Mouse (Mus musculus): ENCODE measurements around the gene Ovca2.

Gene Ovca2

DNA sequence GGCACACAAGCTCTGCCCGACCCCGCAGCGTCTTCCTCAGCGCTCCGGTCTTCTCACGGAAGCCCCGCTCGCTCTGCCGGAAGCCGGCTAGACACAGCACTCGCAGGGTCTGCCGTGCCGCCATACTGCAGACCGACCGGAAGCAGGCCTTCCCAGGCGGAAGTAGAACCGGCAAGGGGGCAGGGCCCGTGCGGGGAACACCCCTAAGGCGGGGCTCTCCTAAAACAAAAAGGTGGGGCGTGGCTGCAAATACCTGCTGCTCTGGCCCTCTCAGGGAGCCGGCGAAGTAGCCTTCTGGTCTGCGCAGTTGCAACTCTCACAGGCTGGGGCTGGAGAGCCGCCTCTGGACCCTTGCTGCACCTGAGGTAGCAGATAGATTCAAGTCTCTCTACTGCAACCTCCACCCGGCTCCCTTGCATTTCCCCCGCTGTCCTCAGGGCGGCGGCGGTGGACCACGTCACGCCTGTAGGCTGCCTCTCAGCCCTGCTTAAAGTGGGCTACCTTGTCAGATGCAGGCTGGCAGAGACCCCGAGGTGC lies at the start of gene Ovca2:
Gene Ovca2, minus strand, starts transcription at position 164 of the 537 bp plus-strand sequence.
- peak; percentile 89 for DNase-seq (ENCODE audit: low spot score)

DNA sequence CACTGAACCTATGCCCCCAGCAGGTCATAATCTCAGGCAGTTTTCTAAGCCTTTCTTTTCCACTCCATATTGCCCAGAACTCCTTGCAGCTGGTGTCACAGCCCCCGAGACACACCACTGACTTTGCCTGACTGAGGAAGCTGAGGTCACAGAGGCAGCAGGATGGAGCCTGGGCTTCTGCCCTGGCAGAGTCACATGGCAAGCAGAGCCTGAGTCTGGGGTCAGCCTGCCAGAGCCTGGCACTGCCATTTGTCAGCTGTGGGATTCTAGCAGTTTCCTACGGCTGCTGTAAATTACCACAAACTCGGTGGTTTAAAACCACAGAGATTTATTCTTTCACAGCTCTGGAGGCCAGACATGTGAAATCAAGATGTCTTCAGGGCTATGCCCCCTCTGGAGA lies 49.0 kb upstream of the Ovca2 start:
- DNase-seq (ENCODE audit: low spot score): no peak

DNA sequence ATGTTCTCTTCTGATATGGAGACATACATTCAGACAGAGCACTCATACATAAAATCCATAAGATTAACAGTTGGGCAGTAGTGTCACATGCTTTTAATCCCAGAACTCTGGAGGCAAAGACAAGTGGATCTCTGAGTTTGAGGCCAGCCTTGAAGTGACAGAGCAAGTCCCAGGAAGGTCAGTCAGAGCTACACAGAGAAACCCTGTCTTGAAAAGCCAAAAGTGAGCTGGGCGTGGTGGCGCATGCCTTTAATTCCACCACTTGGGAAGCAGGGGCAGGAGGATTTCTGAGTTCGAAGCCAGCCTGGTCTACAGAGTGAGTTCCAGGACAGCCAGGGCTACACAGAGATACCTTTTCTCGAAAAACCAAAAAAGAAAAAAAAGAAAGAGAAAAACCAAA lies 46.2 kb upstream of the Ovca2 start:
- DNase-seq (ENCODE audit: low spot score): no peak

DNA sequence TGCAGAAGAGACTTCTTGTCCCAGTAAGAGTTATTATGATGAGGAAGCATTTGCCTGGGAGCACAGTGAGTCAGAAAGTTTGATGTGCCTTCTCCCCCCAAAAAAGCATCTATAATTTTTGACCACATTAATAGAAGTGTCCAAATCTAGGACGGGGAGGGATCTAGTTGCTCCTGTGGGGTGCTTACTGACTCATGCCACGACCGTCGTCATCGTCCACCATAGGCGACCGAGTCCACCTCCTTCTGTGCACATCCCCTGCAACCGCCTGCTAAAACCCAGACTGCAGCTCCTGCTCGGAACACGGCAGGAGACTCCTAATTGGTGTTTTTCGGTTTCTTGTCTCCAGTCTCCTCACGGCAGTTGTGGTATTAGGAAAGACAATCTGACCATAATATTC lies 45.4 kb upstream of the Ovca2 start:
- DNase-seq (ENCODE audit: low spot score): no peak

DNA sequence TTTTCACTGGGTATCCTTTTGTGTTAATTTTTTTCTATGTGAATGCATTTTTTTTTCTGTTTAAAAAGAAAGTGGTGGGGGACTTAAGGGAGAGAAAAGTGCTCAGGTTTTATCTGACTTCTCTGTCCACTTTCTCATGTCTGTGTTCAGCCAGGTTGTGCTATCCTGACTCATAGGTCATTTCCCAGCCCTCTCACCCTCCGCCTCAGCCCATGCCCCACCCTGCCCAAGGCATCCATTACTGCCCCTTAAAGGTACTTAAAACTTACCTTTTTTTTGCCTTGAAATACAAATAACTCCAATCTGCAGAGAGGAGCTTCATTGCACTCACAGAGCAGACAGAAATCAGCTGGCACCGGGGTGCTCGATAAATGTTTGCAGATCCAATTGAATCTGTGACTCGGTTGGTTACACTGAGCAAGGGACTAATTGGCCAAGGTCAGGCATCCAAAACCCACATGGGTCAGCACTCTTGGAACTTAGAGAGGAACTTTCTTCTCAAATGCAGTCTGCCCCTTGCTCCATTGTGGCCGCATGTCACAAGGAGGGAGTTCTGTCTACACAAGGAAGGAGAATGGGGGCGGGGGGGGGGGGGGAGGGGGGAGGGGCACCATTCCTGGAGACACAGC lies 42.0 kb upstream of the Ovca2 start:
- DNase-seq (ENCODE audit: low spot score): no peak

DNA sequence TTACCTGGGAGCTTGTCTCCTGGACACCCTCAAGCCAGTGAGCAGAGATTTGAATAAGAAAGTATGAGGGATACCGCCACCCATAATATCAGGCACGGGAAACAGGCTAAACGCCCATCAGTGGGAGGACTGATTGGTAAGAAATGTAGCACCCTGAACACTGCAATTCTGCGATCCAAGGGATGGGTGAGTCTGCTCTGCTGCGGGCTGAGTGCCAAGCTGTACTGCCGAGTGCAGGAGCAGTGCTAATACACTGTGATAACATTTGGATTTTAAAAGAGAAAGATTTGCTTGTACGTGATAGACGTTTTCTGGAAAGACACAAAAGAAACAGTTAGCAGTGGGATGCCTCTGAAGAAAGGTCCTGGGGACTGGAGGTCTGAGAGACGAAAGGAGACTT lies 41.5 kb upstream of the Ovca2 start:
- DNase-seq (ENCODE audit: low spot score): peak; percentile 52

DNA sequence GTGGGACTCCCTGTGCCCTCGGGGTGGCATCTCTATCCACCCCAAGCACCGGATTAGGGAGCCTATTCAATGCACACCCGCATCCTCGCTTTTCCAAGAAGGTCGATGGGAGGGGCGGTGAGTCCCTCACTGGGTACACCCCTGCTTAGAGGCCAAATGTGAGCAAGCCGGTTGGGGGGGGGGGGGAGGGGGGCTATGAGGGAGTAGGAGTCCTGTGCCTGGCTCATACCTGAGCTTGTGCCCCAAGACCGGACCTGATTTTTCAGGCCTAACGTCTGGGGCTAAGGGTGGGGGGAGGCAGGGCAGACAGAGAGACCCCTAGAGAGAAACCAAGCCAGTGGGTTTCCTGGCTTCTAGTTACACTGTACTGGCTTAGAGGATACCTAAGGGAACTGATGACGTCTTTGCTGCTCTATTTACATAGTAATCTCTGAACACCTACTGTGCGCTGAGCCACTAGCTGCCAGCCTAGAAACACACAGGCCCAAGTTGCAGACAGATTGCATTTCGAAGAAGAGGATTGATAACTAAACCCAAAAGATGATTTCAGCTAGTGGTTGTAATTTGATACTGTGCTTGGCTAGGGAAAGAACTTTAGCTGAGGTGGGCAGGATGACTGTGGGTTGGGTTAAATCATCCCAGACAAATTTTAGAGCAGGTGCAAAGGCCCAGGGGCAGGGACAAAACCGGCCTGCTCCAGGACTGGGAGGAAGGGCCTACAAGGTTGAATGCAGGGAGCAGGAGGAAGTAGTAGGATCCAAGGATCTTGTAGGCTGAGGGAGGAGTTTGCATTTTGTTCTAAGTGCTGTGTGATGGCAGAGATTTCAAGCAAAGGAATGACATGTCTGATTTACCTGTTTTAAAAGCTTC lies 35.7 kb upstream of the Ovca2 start:
- DNase-seq (ENCODE audit: low spot score): no peak

DNA sequence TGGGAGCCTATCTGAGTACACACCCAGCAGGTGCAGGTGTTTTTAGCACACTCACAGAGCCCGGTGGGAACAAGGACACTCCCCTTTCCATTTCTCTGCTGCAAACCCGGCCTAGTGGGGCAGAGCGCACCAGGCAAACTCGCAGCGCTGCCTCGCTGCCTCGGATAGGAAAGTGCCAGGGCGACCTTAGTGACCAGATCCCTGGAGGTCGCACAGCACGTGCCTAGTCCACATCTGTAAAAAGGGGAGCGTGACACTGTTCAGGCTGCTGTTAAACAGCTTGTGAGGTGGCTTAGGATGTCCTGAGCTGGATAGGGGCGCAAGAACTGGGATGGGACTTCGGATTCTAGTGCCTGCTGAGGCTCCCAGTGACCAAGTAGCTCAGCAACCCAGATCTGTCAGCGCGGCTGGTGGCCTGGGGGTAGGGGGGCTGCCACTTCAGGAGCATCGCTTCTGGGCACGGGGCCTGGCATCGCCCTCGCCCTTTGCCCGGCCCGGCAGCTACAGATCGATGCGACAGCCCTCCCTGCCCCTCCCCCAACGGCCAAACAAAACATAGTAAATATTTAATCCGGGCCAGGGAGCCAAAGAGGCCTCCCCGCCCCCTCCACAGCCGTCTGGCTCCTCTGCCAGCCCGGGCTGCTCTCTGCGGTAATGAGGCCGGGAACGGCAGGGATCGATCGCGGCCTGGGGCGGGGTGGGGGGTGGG lies 34.9 kb upstream of the Ovca2 start:
- peak; percentile 54 for DNase-seq (ENCODE audit: low spot score)

DNA sequence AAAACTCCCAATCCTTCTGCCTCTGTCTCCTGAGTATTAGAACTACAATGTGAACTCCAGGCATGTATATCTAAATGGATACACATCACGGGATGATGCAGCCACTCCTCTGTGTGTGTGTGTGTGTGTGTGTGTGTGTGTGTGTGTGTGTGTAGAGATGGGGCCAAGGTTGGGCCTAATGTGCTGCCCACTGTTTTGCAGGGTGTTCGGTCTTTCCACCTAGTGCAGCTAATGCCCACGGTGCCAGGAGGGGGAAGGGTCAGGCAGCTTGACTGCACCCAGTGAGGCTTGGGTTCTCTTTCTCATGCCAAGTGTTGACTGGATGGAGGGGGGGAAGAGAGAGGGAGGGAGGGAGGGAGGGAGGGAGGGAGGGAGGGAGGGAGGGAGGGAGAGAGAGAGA lies 34.2 kb upstream of the Ovca2 start:
- DNase-seq (ENCODE audit: low spot score): peak; percentile 11

DNA sequence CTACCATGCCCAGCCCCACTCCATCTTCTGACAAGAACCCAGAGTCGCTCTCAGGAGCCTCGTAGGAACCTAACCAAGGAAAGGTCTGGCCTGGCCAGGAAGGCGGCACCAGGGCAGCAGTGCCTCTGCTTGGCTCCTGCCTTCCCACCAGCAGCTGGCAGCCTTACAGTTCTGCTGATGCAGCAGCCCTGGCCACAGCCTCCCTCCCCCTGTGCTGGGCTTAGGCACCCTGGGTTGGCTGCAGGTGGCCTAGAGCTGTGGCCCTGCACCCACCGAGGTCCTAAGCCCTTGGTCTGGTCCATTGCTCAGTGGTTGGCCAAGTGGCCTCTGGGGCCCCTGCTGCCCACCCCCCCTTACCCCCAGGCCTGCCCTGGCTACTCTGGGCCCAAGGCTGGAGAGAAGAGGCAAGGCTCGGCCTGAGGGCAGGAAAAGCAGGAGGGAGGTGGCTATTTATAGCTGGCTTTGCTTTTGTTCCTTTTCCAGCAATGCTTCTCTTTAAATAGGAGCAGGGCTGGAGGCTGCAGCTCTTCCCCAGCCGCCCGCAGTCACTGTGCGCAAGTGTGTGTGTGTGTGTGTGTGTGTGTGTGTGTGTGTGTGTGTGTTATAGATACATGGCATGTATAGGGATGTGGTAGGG lies 33.5 kb upstream of the Ovca2 start:
- DNase-seq (ENCODE audit: low spot score): peak; percentile 32

DNA sequence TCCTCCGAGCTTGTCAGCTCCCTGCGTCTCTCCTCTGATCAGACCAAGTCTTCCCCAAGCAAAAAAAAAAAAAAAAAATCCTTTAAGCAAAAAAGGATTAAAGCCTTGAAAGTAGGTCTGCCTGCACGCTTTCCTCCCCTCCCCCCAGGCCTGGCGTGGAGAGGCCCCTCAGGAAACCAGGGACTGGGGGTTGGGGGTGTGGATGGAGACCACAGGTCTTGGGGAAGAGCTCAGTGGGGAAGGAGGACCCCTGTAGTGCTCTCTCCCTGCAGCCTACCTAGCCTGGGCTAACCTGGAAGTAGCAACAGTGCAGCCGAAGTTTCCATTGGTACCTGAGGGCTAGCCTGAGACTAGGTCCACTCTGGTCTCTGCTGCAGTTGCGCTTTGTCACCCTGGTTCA lies 32.1 kb upstream of the Ovca2 start:
- DNase-seq (ENCODE audit: low spot score): no peak

DNA sequence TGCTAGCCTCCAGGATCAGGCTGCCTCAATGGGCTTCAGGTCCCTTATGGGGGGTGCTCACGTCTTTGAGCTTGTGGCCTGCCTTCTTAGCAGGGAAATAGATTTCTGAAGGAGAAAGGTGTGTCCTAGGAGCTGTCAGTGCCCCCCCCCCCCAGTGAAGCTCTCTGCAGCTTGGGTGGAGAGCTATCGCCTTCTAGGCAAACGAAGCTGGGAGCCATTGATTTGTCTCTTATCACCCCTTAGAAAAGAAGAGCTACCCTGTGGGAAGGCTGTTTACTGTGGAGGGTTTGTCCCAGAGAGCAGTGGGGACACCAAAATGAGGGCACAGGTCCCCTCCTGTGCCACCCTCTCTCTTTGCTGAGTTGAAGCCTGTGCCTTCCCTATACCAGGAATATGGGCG lies 31.5 kb upstream of the Ovca2 start:
- no peak for DNase-seq (ENCODE audit: low spot score)

DNA sequence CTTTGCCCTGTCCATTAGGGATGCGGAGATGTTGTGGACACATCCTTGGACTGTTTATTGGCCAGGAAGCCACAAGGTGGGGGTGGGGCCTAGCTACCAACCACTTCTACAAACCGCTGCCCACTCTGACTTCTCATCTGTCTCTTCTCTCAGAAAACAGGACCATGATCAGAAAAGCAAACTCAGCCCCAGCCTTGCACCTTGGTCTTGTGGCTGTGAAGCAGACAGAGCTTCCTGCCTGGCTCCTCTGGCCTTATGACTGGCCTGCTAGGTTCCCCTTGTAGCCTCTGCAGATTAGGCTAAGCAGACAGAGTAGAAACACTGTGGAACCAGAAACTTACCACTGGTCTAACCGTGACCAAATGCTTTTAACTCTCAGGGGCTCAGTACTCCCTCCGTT lies 30.7 kb upstream of the Ovca2 start:
- no peak for DNase-seq (ENCODE audit: low spot score)

DNA sequence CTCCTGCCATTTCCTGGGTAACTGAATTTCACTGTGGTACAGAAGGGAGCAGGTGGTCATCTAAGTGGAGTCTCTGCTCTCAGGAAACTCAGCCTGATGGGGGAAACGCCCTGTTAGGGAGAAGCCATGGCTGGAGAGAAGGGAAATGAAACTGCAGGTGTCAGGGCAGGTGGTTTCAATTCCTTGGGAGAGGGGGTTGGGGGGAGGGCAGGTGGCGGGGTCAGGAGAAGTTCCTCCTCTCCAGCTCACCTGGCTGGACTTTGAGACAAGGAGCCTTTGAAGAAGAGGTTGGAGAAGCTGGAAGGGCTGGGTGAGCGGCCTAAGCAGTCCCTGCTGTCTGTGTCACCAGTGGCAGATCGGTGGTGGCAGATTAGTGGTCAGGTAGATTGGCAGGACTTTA lies 27.7 kb upstream of the Ovca2 start:
- no peak for DNase-seq (ENCODE audit: low spot score)

DNA sequence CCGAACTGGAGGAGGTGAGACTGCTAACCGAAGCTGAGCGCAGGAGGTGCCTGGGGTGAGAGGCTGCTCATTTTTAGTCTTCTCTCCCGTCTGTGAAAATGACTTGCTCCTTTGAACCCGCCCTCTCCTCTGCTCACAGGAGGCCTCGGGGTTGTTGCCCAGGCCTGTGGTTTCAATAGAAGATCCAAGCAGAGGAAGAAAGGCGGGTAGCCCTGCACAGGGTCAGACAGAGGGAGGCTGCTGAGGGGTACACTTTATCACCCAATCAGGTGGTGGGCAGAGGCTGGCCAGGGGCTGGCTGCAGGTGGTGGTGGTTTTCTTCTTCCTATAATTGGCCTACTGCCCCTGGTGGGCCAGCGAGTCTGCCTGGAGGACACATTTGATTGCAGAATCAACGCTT lies 25.8 kb upstream of the Ovca2 start:
- no peak for DNase-seq (ENCODE audit: low spot score)

DNA sequence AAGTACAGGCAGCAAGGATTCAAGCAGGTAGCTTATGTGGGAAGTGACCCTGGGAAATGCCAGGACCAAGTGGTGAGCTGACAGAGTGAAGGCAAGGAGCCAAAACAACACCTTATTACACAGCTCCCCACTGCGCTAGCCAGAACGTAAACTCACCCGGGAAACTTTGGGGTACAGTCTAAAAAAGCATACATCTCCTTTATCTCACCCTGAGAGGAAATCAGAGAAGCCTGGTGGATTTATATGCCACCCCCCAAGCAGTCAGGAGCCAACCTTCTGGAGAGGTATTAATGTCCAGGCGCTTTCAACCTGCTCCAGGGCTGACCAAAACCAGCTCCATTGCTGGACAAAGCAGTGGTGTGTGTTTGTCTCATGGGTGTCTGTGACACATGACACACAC lies 25.3 kb upstream of the Ovca2 start:
- DNase-seq (ENCODE audit: low spot score): no peak

DNA sequence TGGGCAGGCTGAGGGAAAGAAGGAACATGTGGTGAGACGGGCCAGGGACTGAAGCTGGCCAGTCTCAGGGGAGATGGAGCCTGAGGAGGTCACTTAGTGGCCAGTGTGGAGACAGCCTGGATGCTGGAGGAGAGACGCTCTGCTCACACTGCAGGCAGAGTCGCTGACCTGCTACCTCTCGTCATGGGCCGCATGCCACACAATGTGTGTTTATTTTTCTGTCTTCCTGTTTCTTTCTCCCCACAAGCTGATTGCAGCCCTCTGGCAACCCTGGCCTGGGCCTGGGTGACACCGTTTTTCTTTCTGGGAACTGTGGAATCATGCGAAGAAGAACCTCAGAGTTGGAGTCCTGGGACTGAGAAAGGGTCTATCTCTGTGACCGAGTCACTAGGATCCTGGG lies 23.1 kb upstream of the Ovca2 start:
- DNase-seq (ENCODE audit: low spot score): no peak

DNA sequence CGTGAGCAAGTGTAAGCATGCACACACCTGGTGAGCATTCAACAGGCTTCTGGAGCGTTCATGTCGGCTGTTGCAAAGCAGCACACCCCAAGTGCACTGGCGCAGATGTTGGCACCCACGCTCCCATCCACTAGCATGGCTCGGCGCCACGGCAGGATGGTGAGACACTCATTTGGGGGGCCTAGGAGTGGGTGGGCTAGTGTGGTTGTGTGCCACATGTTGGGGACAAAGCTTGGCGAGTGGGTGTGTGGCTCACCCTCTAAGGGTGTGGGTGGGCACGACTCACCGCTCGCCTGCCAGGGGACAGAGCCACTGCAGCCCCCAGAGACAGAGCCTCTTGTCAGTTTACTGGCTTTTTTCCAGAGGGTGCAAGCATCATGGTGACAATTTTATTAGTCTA lies 22.3 kb upstream of the Ovca2 start:
- no peak for DNase-seq (ENCODE audit: low spot score)

DNA sequence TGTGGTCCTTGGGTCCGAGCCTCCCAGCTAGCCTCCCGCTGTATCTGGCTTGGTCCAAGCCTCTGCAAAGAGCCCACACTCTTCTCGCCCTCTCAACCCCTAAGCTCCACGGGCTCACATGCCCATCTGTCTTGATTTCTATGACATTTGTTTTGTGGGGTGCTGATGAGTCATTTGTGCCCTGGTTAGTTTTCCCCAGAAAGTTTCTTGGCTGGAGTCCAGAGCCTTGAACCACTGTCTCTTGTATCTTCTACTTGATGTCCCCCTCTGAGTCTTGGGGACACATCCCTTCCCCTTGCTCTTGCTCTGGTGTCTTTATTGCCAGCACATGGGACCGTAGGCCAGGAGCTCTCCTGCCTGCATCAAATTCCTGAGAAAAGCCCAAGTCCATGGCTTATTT lies 21.3 kb upstream of the Ovca2 start:
- DNase-seq (ENCODE audit: low spot score): no peak

DNA sequence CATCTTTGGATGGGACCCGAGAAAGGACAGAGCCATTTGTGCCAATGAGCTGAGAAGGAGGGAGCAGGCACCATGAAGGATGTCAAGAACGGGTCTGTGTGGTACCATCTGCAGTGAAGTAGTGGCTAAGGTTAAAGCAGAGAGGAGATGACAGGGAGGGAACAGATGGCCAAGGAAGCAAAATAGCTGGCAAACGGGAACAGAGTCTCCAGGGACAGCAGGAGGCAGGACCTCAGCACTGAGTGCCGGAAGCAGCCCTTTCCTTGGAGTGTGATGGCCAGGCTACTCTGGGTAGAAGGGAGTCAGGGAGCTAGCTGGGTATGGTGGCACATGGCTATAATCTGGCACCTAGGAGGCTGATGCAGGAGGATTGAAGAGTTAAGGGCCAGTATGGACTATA lies 20.2 kb upstream of the Ovca2 start:
- no peak for DNase-seq (ENCODE audit: low spot score)

DNA sequence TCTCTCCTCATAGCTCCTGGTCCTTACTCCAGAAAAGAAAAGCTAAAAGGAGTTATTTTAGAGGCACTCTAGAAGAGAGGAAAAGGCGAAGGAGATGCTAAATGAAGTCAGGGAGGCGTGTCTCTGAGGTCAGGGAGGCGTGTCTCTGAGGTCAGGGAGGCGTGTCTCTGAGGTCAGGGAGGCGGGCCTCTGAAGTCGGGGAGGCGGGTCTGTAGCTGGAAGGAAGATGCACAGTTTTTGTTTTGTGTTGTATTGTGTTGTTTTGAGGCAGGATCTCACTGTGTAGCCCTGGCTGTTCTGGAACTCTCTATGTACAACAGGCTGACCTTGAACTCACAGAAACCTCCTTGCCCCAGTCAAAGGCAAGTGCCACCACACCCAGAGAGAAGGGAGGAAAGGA lies 19.3 kb upstream of the Ovca2 start:
- no peak for DNase-seq (ENCODE audit: low spot score)

DNA sequence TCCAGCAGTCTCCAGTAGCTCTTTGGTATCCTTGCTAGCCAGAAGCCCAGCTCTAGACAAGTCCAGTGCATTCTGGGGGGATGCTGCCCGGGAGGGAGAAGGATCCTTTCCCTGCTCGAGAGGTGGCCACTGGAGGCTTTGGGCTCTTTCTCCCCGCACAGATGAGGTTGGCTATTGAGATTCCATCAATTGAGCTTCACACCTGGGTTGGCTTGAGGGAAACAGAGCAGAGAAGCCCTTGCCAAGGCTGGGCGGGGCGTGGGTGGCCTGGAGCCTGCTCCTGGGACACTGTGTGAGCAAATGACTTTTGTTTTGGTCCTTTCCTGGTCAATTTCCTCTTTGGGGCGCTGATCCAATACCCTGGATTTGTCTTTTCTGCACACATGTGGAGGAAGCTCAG lies 17.5 kb upstream of the Ovca2 start:
- no peak for DNase-seq (ENCODE audit: low spot score)
